Mouse (Mus musculus) thymus, adult 2 months (tissue): ENCODE results near the gene Aicda.

Experiments used
- CTCF ChIP-seq: fragments of 200-500 bp; IDR thresholded peaks from 2 replicates; pipeline ENCODE4 v1.5.1; 2012; ENCODE audit warnings: mild to moderate bottlenecking, control low read depth, low read length, moderate library complexity, borderline replicate concordance; ENCODE audit not compliant: control insufficient read depth, poor library complexity, insufficient read depth; ENCODE audit errors: extremely low read depth
- POLR2A ChIP-seq: fragments of 200-500 bp; IDR thresholded peaks from 2 replicates; pipeline ENCODE4 v1.6.1; 2012; ENCODE audit warnings: mild to moderate bottlenecking, low read length, control low read depth, moderate library complexity; ENCODE audit not compliant: control insufficient read depth, poor library complexity, insufficient read depth; ENCODE audit errors: extremely low read depth

- TF ChIP-seq POLR2A = no peak
- no peak for TF ChIP-seq CTCF
Measured at GRCm38 (mm10) chr6:122544672-122545071, 8.9 kb upstream of the Aicda start.
